In the genomic region with DNA sequence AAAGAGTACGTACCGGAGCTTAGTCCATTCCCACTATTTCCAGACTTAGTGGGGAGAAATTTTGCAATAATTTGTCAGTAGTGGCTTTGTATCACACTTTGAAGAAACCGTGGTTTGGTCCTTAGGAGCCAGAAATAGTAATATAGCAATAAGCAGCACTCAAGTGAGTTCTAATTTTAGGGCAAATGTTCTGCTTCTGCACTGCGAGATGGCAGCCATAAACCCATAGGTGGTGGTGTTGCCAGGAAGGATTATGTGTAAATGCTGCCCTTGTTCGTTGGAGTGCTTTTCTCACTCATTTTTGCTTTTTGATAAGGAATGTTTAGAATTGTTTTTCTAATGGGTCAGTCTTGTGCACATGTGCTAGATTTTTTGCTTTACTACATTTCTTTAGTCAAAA, we compare ENCODE assay signal across 22 mouse cellular contexts.
"Had no signal": no experiment of that assay in that cellular context is flagged by ENCODE, and none has a peak within 500 bp of the region (broad histone marks: within the 10 kb centered on the region; RNA-seq: fewer than 3 reads in every experiment).

No protein-coding gene starts in this region.

- H3K9ac ChIP-seq: kidney, embryonic 15.5 days; limb, embryonic 13.5 days; liver, embryonic 13.5 days; neural tube, embryonic 12.5 days; neural tube, embryonic 15.5 days; stomach, embryonic 15.5 days had no signal

- H3K4me2 ChIP-seq: kidney, embryonic 15.5 days; limb, embryonic 13.5 days; liver, embryonic 13.5 days; midbrain, embryonic 11.5 days; neural tube, embryonic 12.5 days; neural tube, embryonic 15.5 days; stomach, embryonic 15.5 days had no signal

- H3K27ac ChIP-seq: kidney, embryonic 15.5 days; limb, embryonic 13.5 days; liver, embryonic 13.5 days; neural tube, embryonic 12.5 days; neural tube, embryonic 15.5 days; stomach, embryonic 15.5 days had no signal

- H3K9me3 ChIP-seq: kidney, embryonic 15.5 days; limb, embryonic 13.5 days; liver, embryonic 13.5 days; neural tube, embryonic 12.5 days; neural tube, embryonic 15.5 days; stomach, embryonic 15.5 days had no signal

- H3K4me3 ChIP-seq: kidney, embryonic 15.5 days; limb, embryonic 13.5 days; liver, embryonic 13.5 days; neural tube, embryonic 12.5 days; neural tube, embryonic 15.5 days; stomach, embryonic 15.5 days had no signal

- DNase-seq: kidney, adult 11 months; kidney, adult 8-10 months; kidney, postnatal 10 days; kidney, postnatal 36 days; layer of hippocampus, adult 9-11 months; left cerebral cortex, postnatal 4 days; liver, embryonic 13.5 days; lung, adult 2 months; lung, postnatal 14 days; lung, postnatal 4 days; midbrain, embryonic 14.5 days; retina, postnatal 1 day; right cerebral cortex, postnatal 25 days; spleen, adult 18-20 months; thymus, adult 18-20 months; thymus, postnatal 4 days had no signal

- H3K27me3 ChIP-seq: kidney, embryonic 15.5 days; limb, embryonic 13.5 days; liver, embryonic 13.5 days; neural tube, embryonic 12.5 days; neural tube, embryonic 15.5 days; stomach, embryonic 15.5 days had no signal

- H3K36me3 ChIP-seq: kidney, embryonic 15.5 days; limb, embryonic 13.5 days; liver, embryonic 13.5 days; neural tube, embryonic 12.5 days; neural tube, embryonic 15.5 days; stomach, embryonic 15.5 days had no signal

- H3K4me1 ChIP-seq: limb, embryonic 13.5 days; liver, embryonic 13.5 days had no signal
